Mouse (Mus musculus) spleen, adult 2 months (tissue): ENCODE measurements at regions not wholly inside any gene's neighbourhood (a gene's known extent, or its start where the extent isn't known, plus 50 kb on each side); places are given as distances from the start of the nearest gene placed in this dataset.

ENCODE experiments used
- CTCF ChIP-seq: fragments of 200-500 bp; IDR thresholded peaks from 2 replicates; pipeline ENCODE4 v1.5.1; 2011; ENCODE audit warnings: mild to moderate bottlenecking, inconsistent platforms; ENCODE audit not compliant: insufficient read depth, insufficient read length, insufficient replicate concordance; ENCODE audit errors: extremely low read depth
- POLR2A ChIP-seq: fragments of 200-500 bp; IDR thresholded peaks from 2 replicates; pipeline ENCODE4 v1.6.1; 2011; ENCODE audit warnings: low read depth, low read length, inconsistent platforms

DNA sequence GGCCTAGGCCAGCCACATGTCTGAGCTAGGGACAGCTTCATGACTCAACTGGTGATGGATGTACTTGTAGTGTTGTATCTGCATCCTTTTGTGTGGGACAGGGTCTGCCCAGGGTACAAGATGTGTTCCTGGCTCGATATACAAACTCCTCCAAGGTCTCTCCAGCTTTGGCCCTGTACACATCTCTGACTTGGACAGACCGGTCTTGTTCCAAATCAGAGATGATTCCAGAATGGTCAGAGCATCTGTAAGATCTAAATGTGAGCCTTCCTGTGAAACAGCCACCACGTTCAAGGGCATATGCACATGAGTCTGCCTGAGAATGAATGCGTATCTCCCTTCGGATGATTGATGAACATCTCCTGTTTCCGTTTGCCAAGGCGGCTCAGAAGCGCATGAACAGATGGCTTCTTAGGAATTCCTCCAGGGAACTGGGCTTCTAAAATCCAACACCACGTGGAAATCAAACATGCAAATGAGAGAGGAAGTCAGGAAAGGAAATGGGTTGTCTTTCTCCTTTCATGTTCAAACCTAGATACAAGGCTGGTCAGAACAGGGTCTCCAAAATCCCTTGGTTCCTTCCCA, 172.7 kb upstream of the Fstl4 start:
- TF ChIP-seq CTCF (no peak), POLR2A (no peak)
